Mouse (Mus musculus) midbrain, embryonic 10.5 days (tissue): ENCODE results near the gene Elovl4. TPM values are rescaled to one million over a fixed set of nuclear protein-coding genes. Genes with fewer than 3 reads are reported as not detected.

Source experiments
- DNase-seq: peaks from one replicate; pipeline ENCODE4 v3.0.0-alpha.2; 2017; ENCODE audit warnings: low spot score
- H3K27ac ChIP-seq: fragments of 300-500 bp; sonication (generic); replicated peaks from 2 replicates; pipeline ENCODE4 v1.5.1; 2016; ENCODE audit warnings: mild to moderate bottlenecking
- H3K27me3 ChIP-seq: fragments of 300-500 bp; sonication (generic); 2 replicates; pipeline ENCODE4 v1.6.1; 2016; ENCODE audit warnings: low read depth, mild to moderate bottlenecking; ENCODE audit not compliant: poor library complexity, severe bottlenecking
- H3K36me3 ChIP-seq: fragments of 300-500 bp; sonication (generic); 2 replicates; pipeline ENCODE4 v1.6.1; 2016; ENCODE audit warnings: mild to moderate bottlenecking, moderate library complexity
- H3K4me1 ChIP-seq: fragments of 300-500 bp; sonication (generic); 2 replicates; pipeline ENCODE4 v1.6.1; 2016
- H3K4me3 ChIP-seq: fragments of 300-500 bp; sonication (generic); 2 replicates; pipeline ENCODE4 v1.5.1; 2016; ENCODE audit warnings: mild to moderate bottlenecking, moderate library complexity
- H3K9me3 ChIP-seq: fragments of 300-500 bp; sonication (generic); replicated peaks from 2 replicates; pipeline ENCODE4 v1.6.1; 2016; ENCODE audit warnings: mild to moderate bottlenecking
- WGBS: fragments of 180-500 bp; shearing (Covaris S2); methylation state at CpG from one replicate; pipeline ENCODE4 v1.1.7; 2016; 5-methylcytosine and 5-hydroxymethylcytosine counted together
- polyA plus RNA-seq: library from polyadenylated mRNA; unstranded; fragments of >200 nt; fragmentation: Nextera tagmentation; extraction: Ambion mirVana; gene quantifications from 2 replicates; pipeline ENCODE4 v1.2.1, GENCODE M21; 2016

The Elovl4 gene
- polyA plus RNA-seq, 1 experiment from 2014 or later = 34.5 TPM

- Histone ChIP-seq H3K4me3 (peak overlapping the region; percentile 70), H3K27ac (no peak overlapping the region), H3K9me3 (no peaks in the 10 kb centered on the region), H3K4me1 (peaks cover 38% of the 10 kb centered on the region), H3K27me3 (peaks cover 18% of the 10 kb centered on the region; the same call in 1 of the 2 replicates), H3K36me3 (peaks cover 6% of the 10 kb centered on the region; the same call in 1 of the 2 replicates)
- no peak for DNase-seq
- 66% methylated on average over 13 of the region's 13 CpGs for WGBS
These were observed 1.7 kb downstream of the Elovl4 start for GRCm38 (mm10) chr9:83804341-83804740.

- WGBS = 86% methylated on average over 8 of the region's 8 CpGs
These were observed 8.2 kb downstream of the Elovl4 start for GRCm38 (mm10) chr9:83797898-83798297.

GRCm38 (mm10) chr9:83796875-83797274 is 9.2 kb downstream of the Elovl4 start:
- H3K4me1 ChIP-seq = no peaks in the 10 kb centered on the region

More at GRCm38 (mm10) chr9:83797898-83798297, 8.2 kb downstream of the Elovl4 start:
- no peak overlapping the region for H3K4me3 ChIP-seq
- H3K9me3 ChIP-seq = no peaks in the 10 kb centered on the region
- H3K36me3 ChIP-seq = peaks cover 6% of the 10 kb centered on the region
- H3K27me3 ChIP-seq = no peaks in the 10 kb centered on the region
- DNase-seq = no peak
- peaks cover 6% of the 10 kb centered on the region for H3K4me1 ChIP-seq
- H3K27ac ChIP-seq = no peak overlapping the region

GRCm38 (mm10) chr9:83789326-83789725 is 16.8 kb downstream of the Elovl4 start:
- peaks cover 20% of the 10 kb centered on the region for H3K36me3 ChIP-seq
- H3K9me3 ChIP-seq = no peaks in the 10 kb centered on the region
- DNase-seq = no peak
- 94% methylated on average over 6 of the region's 6 CpGs for WGBS
- H3K4me3 ChIP-seq = no peak overlapping the region
- no peaks in the 10 kb centered on the region for H3K27me3 ChIP-seq
- 0 out of 2 replicates have a peak, but pooled peaks cover 3% of the 10 kb centered on the region for H3K4me1 ChIP-seq
- no peak overlapping the region for H3K27ac ChIP-seq

More at GRCm38 (mm10) chr9:83796875-83797274, 9.2 kb downstream of the Elovl4 start:
- H3K27ac ChIP-seq = no peak overlapping the region
- no peaks in the 10 kb centered on the region for H3K27me3 ChIP-seq
- H3K36me3 ChIP-seq = peaks cover 6% of the 10 kb centered on the region
- 90% methylated on average over 7 of the region's 7 CpGs for WGBS
- no peaks in the 10 kb centered on the region for H3K9me3 ChIP-seq
- DNase-seq = no peak
- no peak overlapping the region for H3K4me3 ChIP-seq

GRCm38 (mm10) chr9:83785501-83785900 is 20.6 kb downstream of the Elovl4 start:
- Histone ChIP-seq H3K36me3 (peaks cover 42% of the 10 kb centered on the region), H3K9me3 (no peaks in the 10 kb centered on the region), H3K27me3 (no peaks in the 10 kb centered on the region), H3K27ac (no peak overlapping the region), H3K4me3 (no peak overlapping the region), H3K4me1 (0 out of 2 replicates have a peak, but pooled peaks cover 3% of the 10 kb centered on the region)
- WGBS = 81% methylated on average over 1 of the region's 1 CpGs
- DNase-seq = no peak

GRCm38 (mm10) chr9:83778317-83778960 is 27.6 kb downstream of the Elovl4 start:
- no peak overlapping the region for H3K27ac ChIP-seq
- WGBS = 88% methylated on average over 9 of the region's 9 CpGs

GRCm38 (mm10) chr9:83761318-83761717 is 44.8 kb downstream of the Elovl4 start:
- Histone ChIP-seq H3K27ac (no peak overlapping the region), H3K36me3 (no peaks in the 10 kb centered on the region), H3K9me3 (no peaks in the 10 kb centered on the region), H3K27me3 (no peaks in the 10 kb centered on the region), H3K4me3 (no peak overlapping the region), H3K4me1 (no peaks in the 10 kb centered on the region)
- WGBS = 80% methylated on average over 4 of the region's 4 CpGs
- no peak for DNase-seq

More at GRCm38 (mm10) chr9:83778317-83778960, 27.6 kb downstream of the Elovl4 start:
- Histone ChIP-seq H3K9me3 (no peaks in the 10 kb centered on the region), H3K4me3 (no peak overlapping the region), H3K27me3 (no peaks in the 10 kb centered on the region), H3K36me3 (peaks cover 30% of the 10 kb centered on the region), H3K4me1 (no peaks in the 10 kb centered on the region)
- no peak for DNase-seq

- Histone ChIP-seq H3K9me3 (no peaks in the 10 kb centered on the region), H3K36me3 (no peaks in the 10 kb centered on the region), H3K4me1 (peaks cover 4% of the 10 kb centered on the region; the same call in 1 of the 2 replicates), H3K27ac (no peak overlapping the region), H3K27me3 (peaks cover 2% of the 10 kb centered on the region; the same call in 1 of the 2 replicates), H3K4me3 (no peak overlapping the region)
- no peak for DNase-seq
- 88% methylated on average over 2 of the region's 2 CpGs for WGBS
These were observed 74.2 kb downstream of the Elovl4 start for GRCm38 (mm10) chr9:83731877-83732276.

- Histone ChIP-seq H3K27ac (no peak overlapping the region), H3K36me3 (no peaks in the 10 kb centered on the region), H3K4me3 (no peak overlapping the region), H3K9me3 (no peaks in the 10 kb centered on the region), H3K4me1 (peaks cover 6% of the 10 kb centered on the region; the same call in 1 of the 2 replicates), H3K27me3 (peaks cover 10% of the 10 kb centered on the region)
- no peak for DNase-seq
- WGBS = 82% methylated on average over 7 of the region's 7 CpGs
These were observed 75.2 kb downstream of the Elovl4 start for GRCm38 (mm10) chr9:83730836-83731235.

Other genes with a start within 250 kb of the Elovl4 start
- 46.1 and 51.4 TPM in 2 replicates for gene Ttk, start 28.4 kb upstream of the Elovl4 start, polyA plus RNA-seq
- 57.2 and 68.6 TPM in 2 replicates for gene Bckdhb, start 118.9 kb upstream of the Elovl4 start, polyA plus RNA-seq